Mouse (Mus musculus) hindbrain, embryonic 13.5 days (tissue): Measurements from ENCODE around the gene Klhdc10. TPM values are rescaled to one million over a fixed set of nuclear protein-coding genes. Genes with fewer than 3 reads are reported as not detected.

Source experiments
- ATAC-seq: fragments of 200-750 bp; cut with Nextera tagmentation; 2 replicates; pipeline ENCODE4 v1.8.0; 2017; ENCODE audit warnings: moderate TSS enrichment; ENCODE audit not compliant: low FRiP score
- H3K27ac ChIP-seq: fragments of 300-500 bp; sonication (generic); 2 replicates; pipeline ENCODE4 v1.5.1; 2015; ENCODE audit warnings: inconsistent platforms, mild to moderate bottlenecking, moderate library complexity
- H3K27me3 ChIP-seq: fragments of 300-500 bp; sonication (generic); 2 replicates; pipeline ENCODE4 v1.6.1; 2015; ENCODE audit warnings: mild to moderate bottlenecking, inconsistent platforms
- H3K36me3 ChIP-seq: fragments of 300-500 bp; sonication (generic); 2 replicates; pipeline ENCODE4 v1.6.1; 2015; ENCODE audit warnings: mild to moderate bottlenecking, inconsistent platforms
- H3K4me1 ChIP-seq: fragments of 300-500 bp; sonication (generic); replicated peaks from 2 replicates; pipeline ENCODE4 v1.6.1; 2015; ENCODE audit warnings: inconsistent platforms
- H3K4me2 ChIP-seq: fragments of 300-500 bp; sonication (generic); 2 replicates; pipeline ENCODE4 v1.6.1; 2015; ENCODE audit warnings: inconsistent platforms, mild to moderate bottlenecking, moderate library complexity
- H3K4me3 ChIP-seq: fragments of 300-500 bp; sonication (generic); 2 replicates; pipeline ENCODE4 v1.5.1; 2015; ENCODE audit warnings: mild to moderate bottlenecking, inconsistent platforms
- H3K9ac ChIP-seq: fragments of 300-500 bp; sonication (generic); 2 replicates; pipeline ENCODE4 v1.6.1; 2015; ENCODE audit warnings: mild to moderate bottlenecking, inconsistent platforms
- H3K9me3 ChIP-seq: fragments of 300-500 bp; sonication (generic); 2 replicates; pipeline ENCODE4 v1.6.1; 2016; ENCODE audit warnings: inconsistent platforms
- WGBS: fragments of 180-500 bp; shearing (Covaris S2); methylation state at CpG from one replicate; pipeline ENCODE4 v1.1.7; 2015; 5-methylcytosine and 5-hydroxymethylcytosine counted together
- polyA plus RNA-seq: library from polyadenylated mRNA; unstranded; fragments of >200 nt; fragmentation: Nextera tagmentation; extraction: Ambion mirVana; gene quantifications from 2 replicates; pipeline ENCODE4 v1.2.1, GENCODE M21; 2015

Gene Klhdc10
- polyA plus RNA-seq, 1 experiment from 2014 or later = 32.9 TPM

DNA sequence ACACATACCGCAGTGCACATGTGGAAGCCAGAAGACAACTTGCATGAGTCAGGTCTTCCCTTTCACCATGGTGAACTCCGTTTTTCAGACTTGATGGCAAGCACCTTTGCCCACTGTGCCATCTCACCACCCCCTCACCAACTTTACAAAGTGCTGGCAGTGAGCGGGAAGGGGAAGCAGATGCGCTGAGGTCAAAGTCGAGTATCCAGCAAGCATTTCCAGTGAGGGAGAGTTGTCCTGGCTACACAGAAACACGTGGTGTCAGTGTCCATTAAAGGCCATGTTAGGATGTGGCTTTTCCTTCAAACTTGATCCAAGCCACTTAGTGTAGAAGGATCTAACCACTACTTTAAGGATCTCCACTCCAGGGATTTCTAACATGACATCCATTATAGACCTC, 76.1 kb downstream of the Klhdc10 start:
- Histone ChIP-seq H3K36me3 (peaks cover 35% of the 10 kb centered on the region), H3K4me2 (no peak overlapping the region), H3K4me3 (no peak overlapping the region), H3K27me3 (no peaks in the 10 kb centered on the region), H3K4me1 (peaks cover 9% of the 10 kb centered on the region; the same call in 1 of the 2 replicates), H3K9me3 (no peaks in the 10 kb centered on the region), H3K27ac (no peak overlapping the region), H3K9ac (no peak overlapping the region)
- 92% methylated on average over 6 of the region's 6 CpGs for WGBS
- no peak for ATAC-seq

DNA sequence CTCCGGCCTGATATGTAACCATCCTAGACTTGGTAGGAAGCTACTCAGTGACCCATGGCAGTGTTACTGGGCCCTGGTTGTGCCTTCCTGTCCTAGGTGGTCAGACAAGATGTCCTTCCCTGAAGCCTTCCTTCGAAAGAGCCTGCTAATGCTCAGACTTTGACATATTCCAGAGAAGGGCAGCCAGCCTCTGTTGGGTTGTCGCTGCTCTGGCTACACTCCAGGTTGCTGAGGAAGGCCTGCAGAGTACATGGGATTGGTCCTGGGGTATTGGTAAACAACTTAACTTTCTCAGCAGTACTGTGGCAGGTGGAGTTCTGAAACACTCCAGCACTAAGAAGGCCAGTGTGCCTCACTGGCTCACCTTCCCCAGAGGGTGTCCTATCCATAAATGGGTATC, 77.8 kb downstream of the Klhdc10 start:
- WGBS = 98% methylated on average over 3 of the region's 3 CpGs
- Histone ChIP-seq H3K27me3 (no peaks in the 10 kb centered on the region), H3K27ac (no peak overlapping the region), H3K4me3 (no peak overlapping the region), H3K36me3 (peaks cover 49% of the 10 kb centered on the region), H3K4me2 (no peak overlapping the region), H3K9ac (no peak overlapping the region), H3K4me1 (peaks cover 9% of the 10 kb centered on the region; the same call in 1 of the 2 replicates), H3K9me3 (no peaks in the 10 kb centered on the region)
- ATAC-seq = no peak

DNA sequence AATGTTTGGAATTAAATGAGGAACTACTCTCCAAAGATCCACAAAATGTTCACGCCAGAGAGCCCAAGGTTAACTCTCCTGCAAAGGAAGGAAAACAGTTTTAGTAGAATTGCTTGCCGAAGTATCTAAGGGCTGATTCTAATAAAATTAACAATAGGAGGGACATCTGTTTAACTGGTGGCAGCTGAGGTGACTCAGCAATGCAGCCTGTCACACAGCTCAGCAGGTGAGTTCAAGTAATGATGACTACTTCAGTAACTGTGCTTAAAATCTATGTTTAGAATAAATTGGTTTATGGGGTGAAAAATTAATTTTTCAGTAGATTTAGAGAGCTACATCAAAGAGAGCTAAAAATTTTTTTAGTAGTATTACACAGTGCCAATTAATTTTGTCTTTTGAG, 81.2 kb downstream of the Klhdc10 start:
- no peak for ATAC-seq
- 85% methylated on average over 2 of the region's 2 CpGs for WGBS
- H3K27me3 ChIP-seq = no peaks in the 10 kb centered on the region
- H3K4me2 ChIP-seq = no peak overlapping the region
- H3K9me3 ChIP-seq = no peaks in the 10 kb centered on the region
- no peak overlapping the region for H3K27ac ChIP-seq
- no peak overlapping the region for H3K4me3 ChIP-seq
- peaks cover 73% of the 10 kb centered on the region for H3K36me3 ChIP-seq
- no peak overlapping the region for H3K9ac ChIP-seq
- H3K4me1 ChIP-seq = peaks cover 9% of the 10 kb centered on the region; the same call in 1 of the 2 replicates

DNA sequence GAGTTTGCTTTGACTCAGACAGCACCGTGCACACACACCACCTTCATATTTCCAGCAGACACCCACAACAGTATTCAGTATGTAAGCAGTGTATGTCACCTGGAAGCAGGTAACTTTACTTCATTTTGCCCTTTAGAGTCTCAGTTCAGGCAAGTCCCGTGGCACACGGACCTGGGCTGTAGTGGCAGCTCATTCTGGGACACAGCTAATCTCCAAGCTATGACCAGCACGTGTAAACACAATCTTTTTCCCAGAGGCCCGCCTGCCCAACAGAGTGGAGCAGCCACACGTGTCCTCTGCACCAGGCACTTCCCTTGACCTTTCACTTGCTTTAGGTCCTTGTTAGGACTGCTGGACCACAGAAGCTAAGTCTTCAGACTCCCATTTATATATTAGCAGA, 84.8 kb downstream of the Klhdc10 start:
- WGBS = 93% methylated on average over 6 of the region's 6 CpGs

DNA sequence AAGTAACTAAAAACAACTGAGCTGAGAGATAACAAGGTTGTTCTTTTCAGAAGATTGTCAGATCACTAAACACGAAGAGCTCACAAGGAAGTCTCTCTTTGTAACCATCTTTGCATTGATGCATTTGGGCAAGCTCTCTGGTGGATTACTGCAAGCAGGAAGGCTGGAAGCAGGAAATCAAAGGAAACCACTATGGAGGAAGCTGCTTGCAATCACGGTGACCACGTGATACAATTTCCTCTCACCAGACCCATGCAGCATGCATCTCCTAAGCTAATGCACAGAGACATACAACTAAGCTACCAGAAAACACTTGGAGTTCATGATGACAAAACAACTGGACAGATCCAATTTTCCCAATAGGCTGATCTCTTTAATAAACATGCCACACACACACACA, 97.4 kb downstream of the Klhdc10 start:
- H3K9ac ChIP-seq = no peak overlapping the region
- H3K9me3 ChIP-seq = no peaks in the 10 kb centered on the region
- H3K27ac ChIP-seq = no peak overlapping the region
- no peaks in the 10 kb centered on the region for H3K27me3 ChIP-seq
- ATAC-seq = no peak
- WGBS = 88% methylated on average over 3 of the region's 3 CpGs
- peaks cover 30% of the 10 kb centered on the region for H3K36me3 ChIP-seq
- H3K4me2 ChIP-seq = no peak overlapping the region
- H3K4me1 ChIP-seq = no peaks in the 10 kb centered on the region
- no peak overlapping the region for H3K4me3 ChIP-seq

More for the DNA sequence above, 84.8 kb downstream of the Klhdc10 start:
- no peaks in the 10 kb centered on the region for H3K27me3 ChIP-seq
- no peaks in the 10 kb centered on the region for H3K9me3 ChIP-seq
- no peak overlapping the region for H3K9ac ChIP-seq
- H3K4me3 ChIP-seq = no peak overlapping the region
- H3K36me3 ChIP-seq = peaks cover 73% of the 10 kb centered on the region
- H3K4me1 ChIP-seq = no peaks in the 10 kb centered on the region
- no peak overlapping the region for H3K4me2 ChIP-seq
- H3K27ac ChIP-seq = no peak overlapping the region
- ATAC-seq = no peak

Other genes with a start within 250 kb of the Klhdc10 start
- gene Ube2h, start 97.3 kb upstream of the Klhdc10 start, polyA plus RNA-seq = 58.1 and 61.0 TPM in 2 replicates
- 64.9 and 71.4 TPM in 2 replicates for gene Zc3hc1, start 10.8 kb upstream of the Klhdc10 start, polyA plus RNA-seq
- 29.5 and 33.4 TPM in 2 replicates for gene Tmem209, start 107.9 kb downstream of the Klhdc10 start, polyA plus RNA-seq
- gene Ssmem1, start 108.0 kb downstream of the Klhdc10 start, polyA plus RNA-seq = 0.12 and 0.39 TPM in 2 replicates
- 6.9 and 8.7 TPM in 2 replicates for gene Cpa2, start 139.7 kb downstream of the Klhdc10 start, polyA plus RNA-seq
- 1.4 and 1.5 TPM in 2 replicates for gene Cpa4, start 166.5 kb downstream of the Klhdc10 start, polyA plus RNA-seq
- gene Cpa5, start 209.1 kb downstream of the Klhdc10 start, polyA plus RNA-seq = not detected in 2 replicates
- gene Cpa1, start 237.3 kb downstream of the Klhdc10 start, polyA plus RNA-seq = 0.71 and 1.1 TPM in 2 replicates